Mouse (Mus musculus): Measurements from ENCODE around the gene Tsnaxip1.

DNA sequence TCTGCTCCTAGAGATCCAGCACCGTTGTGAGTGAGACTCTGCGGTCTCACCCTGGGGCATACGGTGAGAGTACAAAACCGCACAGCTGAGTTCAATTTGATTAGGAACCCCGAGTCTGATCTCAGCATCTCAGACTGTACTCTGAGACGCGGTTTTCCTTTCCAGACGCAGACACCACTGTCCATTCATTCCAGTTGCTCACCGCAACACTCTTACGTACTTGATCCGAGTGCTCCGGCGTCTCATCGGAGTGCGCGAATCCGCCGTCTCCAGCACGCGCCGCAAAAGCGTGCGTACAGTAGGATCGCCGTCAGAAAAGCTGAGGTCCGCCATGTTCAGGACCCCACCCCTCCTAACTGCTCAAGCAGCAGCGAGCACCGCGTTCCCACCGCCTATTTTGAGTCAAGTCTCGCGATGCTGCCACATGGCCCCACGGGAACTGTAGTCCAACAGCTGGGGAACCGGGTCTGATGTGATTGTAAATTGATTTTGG, 24.2 kb downstream of the Tsnaxip1 start:
- TF ChIP-seq CTCF (conservative IDR thresholded peaks at IDR 0.05; ENCODE audit: insufficient read depth, insufficient read length, low read depth, low read length), result no peak
- no peak for TF ChIP-seq POLR2A (IDR thresholded peaks at IDR 0.05; ENCODE audit: low read depth, low read length)
